Mouse (Mus musculus) myocyte (in vitro differentiated cells): ENCODE measurements around the gene Ndufb6. TPM values are rescaled to one million over a fixed set of nuclear protein-coding genes. Genes with fewer than 3 reads are reported as not detected.

Source experiments
- H3K27me3 ChIP-seq: one replicate; pipeline ENCODE4 v1.6.1; 2011; ENCODE audit not compliant: control insufficient read depth, insufficient read depth, insufficient read length
- H3K36me3 ChIP-seq: one replicate; pipeline ENCODE4 v1.6.1; 2011; ENCODE audit not compliant: control insufficient read depth, insufficient read depth
- H3K4me2 ChIP-seq: one replicate; pipeline ENCODE4 v1.6.1; 2011; ENCODE audit warnings: low read depth, control low read depth
- H3K4me3 ChIP-seq: one replicate; pipeline ENCODE4 v1.5.1; 2011; ENCODE audit warnings: mild to moderate bottlenecking, control low read depth, moderate library complexity
- H3K79me2 ChIP-seq: one replicate; pipeline ENCODE4 v1.6.1; 2011; ENCODE audit not compliant: control insufficient read depth, insufficient read depth
- H3ac ChIP-seq: one replicate; pipeline ENCODE4 v1.6.1; 2011; ENCODE audit not compliant: control insufficient read depth, insufficient read length
- CEBPB ChIP-seq: IDR thresholded peaks from 2 replicates; pipeline ENCODE4 v1.6.1; 2011; ENCODE audit warnings: mild to moderate bottlenecking, moderate library complexity; ENCODE audit not compliant: poor library complexity, insufficient read depth, severe bottlenecking
- E2F4 ChIP-seq: IDR thresholded peaks from one replicate; pipeline ENCODE4 v1.6.1; 2011; ENCODE audit warnings: mild to moderate bottlenecking, control low read depth, moderate library complexity; ENCODE audit not compliant: insufficient read depth
- MAX ChIP-seq: IDR thresholded peaks from one replicate; pipeline ENCODE4 v1.6.1; 2011; ENCODE audit warnings: low read depth, mild to moderate bottlenecking, control low read depth
- MYOD1 ChIP-seq, 3 experiments: IDR thresholded peaks; one replicate each; pipeline ENCODE4 v1.6.1; 2011; ENCODE audit warnings: control low read depth in 2 of 3, low read depth in 2 of 3, mild to moderate bottlenecking in 2 of 3, moderate library complexity in 1 of 3; ENCODE audit not compliant: insufficient read length in 2 of 3, control insufficient read depth in 1 of 3
- MYOG ChIP-seq, 3 experiments: IDR thresholded peaks; one replicate each; pipeline ENCODE4 v1.6.1; 2011; ENCODE audit warnings: control low read depth in 2 of 3, low read depth in 2 of 3, mild to moderate bottlenecking in 2 of 3; ENCODE audit not compliant: insufficient read length in 2 of 3, control insufficient read depth in 1 of 3, insufficient read depth in 1 of 3
- POLR2A ChIP-seq: IDR thresholded peaks from one replicate; pipeline ENCODE4 v1.6.1; 2011; ENCODE audit warnings: low read depth, mild to moderate bottlenecking, control low read depth, moderate library complexity; ENCODE audit not compliant: insufficient read length
- POLR2AphosphoS2 ChIP-seq: IDR thresholded peaks from one replicate; pipeline ENCODE4 v1.6.1; 2011; ENCODE audit warnings: low read depth, control low read depth; ENCODE audit not compliant: insufficient read length
- REST ChIP-seq: IDR thresholded peaks from one replicate; pipeline ENCODE4 v1.6.1; 2011; ENCODE audit warnings: mild to moderate bottlenecking, control low read depth, moderate library complexity; ENCODE audit not compliant: insufficient read depth, insufficient read length
- SRF ChIP-seq: IDR thresholded peaks from one replicate; pipeline ENCODE4 v1.6.1; 2011; ENCODE audit warnings: low read depth; ENCODE audit not compliant: control insufficient read depth, insufficient read length
- TCF12 ChIP-seq: IDR thresholded peaks from one replicate; pipeline ENCODE4 v1.6.1; 2011; ENCODE audit warnings: mild to moderate bottlenecking, control low read depth; ENCODE audit not compliant: poor library complexity, insufficient read depth, severe bottlenecking
- TCF3 ChIP-seq: IDR thresholded peaks from one replicate; pipeline ENCODE4 v1.6.1; 2011; ENCODE audit warnings: low read depth, control low read depth; ENCODE audit not compliant: insufficient read length
- USF1 ChIP-seq: IDR thresholded peaks from one replicate; pipeline ENCODE4 v1.6.1; 2011; ENCODE audit warnings: low read depth, mild to moderate bottlenecking, control low read depth, moderate library complexity
- polyA plus RNA-seq: library from polyadenylated mRNA; unstranded; fragments of >200 nt; fragmentation: generic; extraction: Trizol; gene quantifications from one replicate; pipeline ENCODE4 v1.2.1, GENCODE M21; 2012; ENCODE audit warnings: missing spikeins

The Ndufb6 gene
- polyA plus RNA-seq, 1 experiment: 309 TPM

DNA sequence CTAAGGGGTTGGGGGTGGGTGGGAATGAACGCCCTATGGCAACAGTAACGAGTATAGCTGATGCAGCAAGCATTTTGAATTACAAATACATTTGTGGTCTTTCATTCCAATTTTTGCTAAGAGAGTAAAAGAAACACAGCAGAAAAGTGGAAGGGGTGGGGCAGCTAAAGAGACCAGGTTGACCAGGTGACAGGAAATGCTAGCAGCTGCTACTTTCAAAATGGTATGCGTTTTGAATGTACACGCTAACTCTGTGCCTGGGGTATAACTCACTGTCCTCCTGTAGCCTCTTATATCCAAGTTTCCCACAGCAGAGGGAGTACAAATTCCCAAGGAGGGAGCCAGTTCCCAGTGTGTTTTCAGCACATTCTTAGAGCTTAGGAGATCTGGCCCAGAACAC is 42.4 kb downstream of the Ndufb6 start:
- Histone ChIP-seq H3K27me3 (no peaks in the 10 kb centered on the region), H3K4me3 (no peak overlapping the region), H3K4me2 (no peak overlapping the region), H3K79me2 (no peaks in the 10 kb centered on the region), H3K36me3 (no peaks in the 10 kb centered on the region), H3ac (no peak overlapping the region)
- no peak for TF ChIP-seq POLR2AphosphoS2

DNA sequence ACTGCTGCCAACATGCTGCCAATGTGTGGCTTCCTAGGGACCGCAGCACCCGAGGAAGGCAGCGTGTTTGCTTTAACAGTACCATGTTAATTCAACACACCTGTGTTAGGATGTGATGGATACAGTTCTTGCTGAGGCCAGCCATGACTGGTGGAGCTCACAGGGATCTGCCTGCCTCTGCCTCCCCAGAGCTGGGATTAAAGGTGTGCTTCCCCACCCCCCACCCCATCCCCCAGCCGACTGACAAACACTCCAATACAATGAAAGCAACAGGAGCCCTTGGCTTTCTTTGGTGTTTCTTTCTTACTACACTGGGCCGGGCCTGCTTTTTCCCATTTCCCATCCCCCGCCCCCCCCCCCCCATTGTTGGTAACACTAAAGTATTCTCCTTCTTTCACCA is 45.0 kb downstream of the Ndufb6 start:
- Histone ChIP-seq H3ac (no peak overlapping the region), H3K79me2 (no peaks in the 10 kb centered on the region), H3K4me2 (no peak overlapping the region), H3K27me3 (no peaks in the 10 kb centered on the region), H3K4me3 (no peak overlapping the region), H3K36me3 (no peaks in the 10 kb centered on the region)
- TF ChIP-seq CEBPB: no peak
- TF ChIP-seq MAX: no peak
- TF ChIP-seq E2F4: no peak
- TF ChIP-seq REST: no peak
- no peak for TF ChIP-seq SRF

GRCm38 (mm10) chr4:40233062-40233664 is 46.1 kb downstream of the Ndufb6 start:
- no peak overlapping the region for H3ac ChIP-seq
- no peaks in the 10 kb centered on the region for H3K27me3 ChIP-seq
- H3K4me2 ChIP-seq: no peak overlapping the region
- no peak overlapping the region for H3K4me3 ChIP-seq
- TF ChIP-seq E2F4 (no peak), CEBPB (no peak), TCF12 (no peak), TCF3 (no peak), REST (no peak), MYOD1 (IDR thresholded peaks at IDR 0.05; ENCODE audit: control insufficient read depth in 1 of 3, insufficient read length in 2 of 3, low read depth in 2 of 3) (no peak), USF1 (no peak), MAX (no peak), MYOG (IDR thresholded peaks at IDR 0.05; ENCODE audit: control insufficient read depth in 1 of 3, insufficient read depth in 1 of 3, insufficient read length in 2 of 3, low read depth in 2 of 3) (no peak), POLR2A (no peak), POLR2AphosphoS2 (no peak)
- no peaks in the 10 kb centered on the region for H3K36me3 ChIP-seq
- H3K79me2 ChIP-seq: no peaks in the 10 kb centered on the region

DNA sequence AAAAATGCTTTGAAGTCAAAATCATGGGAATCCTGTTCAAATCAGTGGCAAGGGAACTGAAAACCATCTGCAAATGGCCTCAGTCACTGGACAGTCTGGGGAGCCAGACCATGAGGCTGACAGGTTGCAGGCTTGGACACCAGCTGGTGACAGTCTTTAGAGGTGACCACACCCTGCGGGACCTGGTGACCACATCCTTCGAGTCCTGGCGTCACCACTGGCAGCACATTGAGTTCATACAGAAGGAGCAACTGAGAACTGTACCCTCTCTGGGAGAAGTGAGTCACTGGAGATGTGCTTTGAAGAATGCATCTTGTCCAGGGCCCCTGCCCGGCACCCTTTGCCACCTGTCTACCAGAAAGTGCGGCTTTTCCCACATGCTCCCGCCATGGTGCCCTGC is 49.5 kb downstream of the Ndufb6 start:
- no peak overlapping the region for H3K4me3 ChIP-seq
- TF ChIP-seq TCF12 (no peak), REST (no peak), USF1 (no peak)
- no peak overlapping the region for H3ac ChIP-seq
- H3K27me3 ChIP-seq: no peaks in the 10 kb centered on the region
- H3K4me2 ChIP-seq: no peak overlapping the region
- no peaks in the 10 kb centered on the region for H3K36me3 ChIP-seq
- H3K79me2 ChIP-seq: no peaks in the 10 kb centered on the region

DNA sequence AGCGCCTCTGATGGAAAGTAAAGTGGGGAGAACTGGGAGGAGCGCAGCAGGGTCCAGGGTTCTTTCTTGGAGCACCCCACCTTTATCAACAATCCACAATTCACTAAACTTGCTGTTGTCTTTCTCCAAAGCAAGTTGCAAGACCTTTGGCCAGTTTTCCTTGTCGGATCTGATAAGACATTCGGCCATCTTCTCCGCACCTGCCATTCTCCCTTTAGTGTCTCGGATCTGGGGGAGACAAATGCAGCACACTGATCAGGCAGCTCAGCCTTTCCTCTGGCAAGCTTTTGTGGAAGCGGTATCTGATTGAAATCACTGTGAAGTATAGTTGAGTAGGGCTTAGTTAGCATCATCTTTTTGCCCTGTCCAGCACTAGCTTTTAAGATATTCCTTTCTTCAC is 51.3 kb downstream of the Ndufb6 start:
- no peaks in the 10 kb centered on the region for H3K79me2 ChIP-seq
- H3K36me3 ChIP-seq: no peaks in the 10 kb centered on the region
- TF ChIP-seq MAX (no peak), POLR2A (no peak), REST (no peak), TCF3 (no peak), SRF (no peak), E2F4 (no peak), MYOG (IDR thresholded peaks at IDR 0.05; ENCODE audit: control insufficient read depth in 1 of 3, insufficient read depth in 1 of 3, insufficient read length in 2 of 3, low read depth in 2 of 3) (no peak), CEBPB (no peak), TCF12 (no peak), USF1 (no peak), POLR2AphosphoS2 (no peak), MYOD1 (IDR thresholded peaks at IDR 0.05; ENCODE audit: control insufficient read depth in 1 of 3, insufficient read length in 2 of 3, low read depth in 2 of 3) (no peak)
- no peak overlapping the region for H3ac ChIP-seq
- H3K4me2 ChIP-seq: no peak overlapping the region
- no peaks in the 10 kb centered on the region for H3K27me3 ChIP-seq
- no peak overlapping the region for H3K4me3 ChIP-seq
